Mouse (Mus musculus) embryonic facial prominence, embryonic 14.5 days (tissue): ENCODE measurements around the gene Tmem243. TPM values are rescaled to one million over a fixed set of nuclear protein-coding genes. Genes with fewer than 3 reads are reported as not detected.

ENCODE experiments used
- ATAC-seq: fragments of 200-750 bp; cut with Nextera tagmentation; 2 replicates; pipeline ENCODE4 v1.8.0; 2017; ENCODE audit warnings: low read depth, moderate number of reproducible peaks, moderate TSS enrichment
- DNase-seq: peaks from one replicate; pipeline ENCODE4 v3.0.0-alpha.2; 2015; ENCODE audit warnings: low spot score
- H3K27ac ChIP-seq: fragments of 300-500 bp; sonication (generic); replicated peaks from 2 replicates; pipeline ENCODE4 v1.5.1; 2014; ENCODE audit warnings: low read depth, mild to moderate bottlenecking, low read length, moderate library complexity
- H3K27me3 ChIP-seq: fragments of 300-500 bp; sonication (generic); replicated peaks from 2 replicates; pipeline ENCODE4 v1.6.1; 2014; ENCODE audit warnings: low read length; ENCODE audit not compliant: control insufficient read depth, insufficient read depth
- H3K36me3 ChIP-seq: fragments of 300-500 bp; sonication (generic); 2 replicates; pipeline ENCODE4 v1.6.1; 2014; ENCODE audit warnings: low read length, mixed read lengths; ENCODE audit not compliant: control insufficient read depth, insufficient read depth
- H3K4me1 ChIP-seq: fragments of 300-500 bp; sonication (generic); 2 replicates; pipeline ENCODE4 v1.6.1; 2014; ENCODE audit warnings: antibody characterized with exemption, low read length; ENCODE audit not compliant: control insufficient read depth, insufficient read depth
- H3K4me2 ChIP-seq: fragments of 300-500 bp; sonication (generic); 2 replicates; pipeline ENCODE4 v1.6.1; 2014; ENCODE audit warnings: low read depth, mild to moderate bottlenecking, low read length, moderate library complexity, mixed read lengths
- H3K4me3 ChIP-seq: fragments of 300-500 bp; sonication (generic); 2 replicates; pipeline ENCODE4 v1.5.1; 2014; ENCODE audit warnings: low read depth, mild to moderate bottlenecking, low read length
- H3K9ac ChIP-seq: fragments of 300-500 bp; sonication (generic); 2 replicates; pipeline ENCODE4 v1.6.1; 2014; ENCODE audit warnings: low read depth, mild to moderate bottlenecking, low read length, moderate library complexity, mixed read lengths
- H3K9me3 ChIP-seq: fragments of 300-500 bp; sonication (generic); 2 replicates; pipeline ENCODE4 v1.6.1; 2016; ENCODE audit warnings: low read length; ENCODE audit not compliant: control insufficient read depth
- WGBS: fragments of 180-500 bp; shearing (Covaris S2); extraction: QIAGEN DNeasy Blood & Tissue Kit; methylation state at CpG from one replicate; pipeline ENCODE4 v1.1.7; 2014; 5-methylcytosine and 5-hydroxymethylcytosine counted together
- polyA plus RNA-seq: library from polyadenylated mRNA; unstranded; fragments of >200 nt; fragmentation: Nextera tagmentation; extraction: Ambion mirVana; gene quantifications from 2 replicates; pipeline ENCODE4 v1.2.1, GENCODE M21; 2014

Gene Tmem243
- polyA plus RNA-seq, 1 experiment from 2014 or later = 12.9 TPM

GRCm38 (mm10) chr5:9111759-9112158 lies 11.3 kb downstream of the Tmem243 start:
- peak; percentile 81 for ATAC-seq
- peak; percentile 62 for DNase-seq
- H3K27ac ChIP-seq = no peak overlapping the region
- H3K36me3 ChIP-seq = peaks cover 5% of the 10 kb centered on the region; the same call in 1 of the 2 replicates
- no peaks in the 10 kb centered on the region for H3K4me1 ChIP-seq
- H3K9ac ChIP-seq = no peak overlapping the region
- no peaks in the 10 kb centered on the region for H3K9me3 ChIP-seq
- H3K4me3 ChIP-seq = no peak overlapping the region
- no peaks in the 10 kb centered on the region for H3K27me3 ChIP-seq
- WGBS = 16% methylated on average over 5 of the region's 5 CpGs
- H3K4me2 ChIP-seq = no peak overlapping the region

GRCm38 (mm10) chr5:9114162-9114561 lies 13.7 kb downstream of the Tmem243 start:
- Histone ChIP-seq H3K9ac (no peak overlapping the region), H3K27ac (no peak overlapping the region), H3K4me3 (no peak overlapping the region), H3K9me3 (no peaks in the 10 kb centered on the region), H3K36me3 (peaks cover 26% of the 10 kb centered on the region), H3K4me1 (no peaks in the 10 kb centered on the region), H3K4me2 (no peak overlapping the region), H3K27me3 (no peaks in the 10 kb centered on the region)
- WGBS = 44% methylated on average over 6 of the region's 6 CpGs
- DNase-seq = no peak
- ATAC-seq = no peak

- 84% methylated on average over 2 of the region's 2 CpGs for WGBS
- no peak for DNase-seq
- ATAC-seq = no peak
- Histone ChIP-seq H3K36me3 (peaks cover 89% of the 10 kb centered on the region), H3K4me1 (no peaks in the 10 kb centered on the region), H3K4me2 (no peak overlapping the region), H3K9me3 (no peaks in the 10 kb centered on the region), H3K9ac (no peak overlapping the region), H3K27ac (no peak overlapping the region), H3K4me3 (no peak overlapping the region), H3K27me3 (no peaks in the 10 kb centered on the region)
Observed at GRCm38 (mm10) chr5:9124134-9124533, 23.7 kb downstream of the Tmem243 start.

GRCm38 (mm10) chr5:9128566-9128965 lies 28.1 kb downstream of the Tmem243 start:
- Histone ChIP-seq H3K4me3 (no peak overlapping the region), H3K4me2 (no peak overlapping the region), H3K27me3 (no peaks in the 10 kb centered on the region), H3K36me3 (peaks cover 74% of the 10 kb centered on the region), H3K4me1 (no peaks in the 10 kb centered on the region), H3K27ac (no peak overlapping the region), H3K9me3 (no peaks in the 10 kb centered on the region), H3K9ac (no peak overlapping the region)
- WGBS = 92% methylated on average over 12 of the region's 12 CpGs
- DNase-seq = no peak
- no peak for ATAC-seq

- DNase-seq (no peak), ATAC-seq (no peak)
- Histone ChIP-seq H3K4me3 (no peak overlapping the region), H3K4me2 (no peak overlapping the region), H3K36me3 (peaks cover 73% of the 10 kb centered on the region), H3K4me1 (no peaks in the 10 kb centered on the region), H3K27ac (no peak overlapping the region), H3K9me3 (no peaks in the 10 kb centered on the region), H3K27me3 (no peaks in the 10 kb centered on the region), H3K9ac (no peak overlapping the region)
- 90% methylated on average over 7 of the region's 7 CpGs for WGBS
Observed at GRCm38 (mm10) chr5:9131786-9132185, 31.3 kb downstream of the Tmem243 start.

GRCm38 (mm10) chr5:9135588-9135987 lies 35.1 kb downstream of the Tmem243 start:
- Histone ChIP-seq H3K9ac (no peak overlapping the region), H3K9me3 (no peaks in the 10 kb centered on the region), H3K27ac (no peak overlapping the region), H3K4me1 (no peaks in the 10 kb centered on the region), H3K4me3 (no peak overlapping the region), H3K4me2 (no peak overlapping the region), H3K27me3 (no peaks in the 10 kb centered on the region), H3K36me3 (peaks cover 73% of the 10 kb centered on the region)
- WGBS = 57% methylated on average over 3 of the region's 3 CpGs
- ATAC-seq = no peak
- DNase-seq = no peak

- Histone ChIP-seq H3K9me3 (no peaks in the 10 kb centered on the region), H3K4me2 (no peak overlapping the region), H3K36me3 (peaks cover 68% of the 10 kb centered on the region), H3K27me3 (no peaks in the 10 kb centered on the region), H3K4me1 (no peaks in the 10 kb centered on the region), H3K27ac (no peak overlapping the region), H3K4me3 (no peak overlapping the region), H3K9ac (no peak overlapping the region)
- ATAC-seq = no peak
- DNase-seq = no peak
- 90% methylated on average over 8 of the region's 8 CpGs for WGBS
Observed at GRCm38 (mm10) chr5:9140724-9141123, 40.3 kb downstream of the Tmem243 start.

- Histone ChIP-seq H3K27ac (no peak overlapping the region), H3K4me1 (no peaks in the 10 kb centered on the region), H3K9ac (no peak overlapping the region), H3K9me3 (no peaks in the 10 kb centered on the region), H3K4me3 (no peak overlapping the region), H3K4me2 (no peak overlapping the region), H3K36me3 (peaks cover 59% of the 10 kb centered on the region), H3K27me3 (no peaks in the 10 kb centered on the region)
- WGBS = 87% methylated on average over 6 of the region's 6 CpGs
- no peak for DNase-seq
- no peak for ATAC-seq
Observed at GRCm38 (mm10) chr5:9142376-9142775, 41.9 kb downstream of the Tmem243 start.

GRCm38 (mm10) chr5:9149273-9149850 lies 48.9 kb downstream of the Tmem243 start:
- no peaks in the 10 kb centered on the region for H3K9me3 ChIP-seq
- H3K4me3 ChIP-seq = no peak overlapping the region
- no peak for ATAC-seq
- H3K4me1 ChIP-seq = no peaks in the 10 kb centered on the region
- peaks cover 31% of the 10 kb centered on the region for H3K36me3 ChIP-seq
- no peak overlapping the region for H3K4me2 ChIP-seq
- DNase-seq = no peak
- 87% methylated on average over 8 of the region's 8 CpGs for WGBS
- no peak overlapping the region for H3K27ac ChIP-seq
- no peak overlapping the region for H3K9ac ChIP-seq
- H3K27me3 ChIP-seq = no peaks in the 10 kb centered on the region
